Mouse (Mus musculus) limb, embryonic 14.5 days (tissue): ENCODE results near the gene Csf3r. TPM values are rescaled to one million over a fixed set of nuclear protein-coding genes. Genes with fewer than 3 reads are reported as not detected.

Experiments used
- ATAC-seq: fragments of 200-750 bp; cut with Nextera tagmentation; 2 replicates; pipeline ENCODE4 v1.8.0; 2017; ENCODE audit warnings: low read depth, moderate number of reproducible peaks, moderate TSS enrichment; ENCODE audit not compliant: low FRiP score
- DNase-seq: peaks from one replicate; pipeline ENCODE4 v3.0.0-alpha.2; 2015; ENCODE audit warnings: low spot score
- H3K27ac ChIP-seq: fragments of 300-500 bp; sonication (generic); replicated peaks from 2 replicates; pipeline ENCODE4 v1.5.1; 2014; ENCODE audit warnings: low read depth, mild to moderate bottlenecking, low read length, moderate library complexity, mixed read lengths
- H3K27me3 ChIP-seq: fragments of 300-500 bp; sonication (generic); 2 replicates; pipeline ENCODE4 v1.6.1; 2014; ENCODE audit warnings: low read length, mixed read lengths; ENCODE audit not compliant: control insufficient read depth, insufficient read depth
- H3K36me3 ChIP-seq: fragments of 300-500 bp; sonication (generic); 2 replicates; pipeline ENCODE4 v1.6.1; 2014; ENCODE audit warnings: mild to moderate bottlenecking, low read length, moderate library complexity, mixed read lengths; ENCODE audit not compliant: control insufficient read depth, insufficient read depth
- H3K4me1 ChIP-seq: fragments of 300-500 bp; sonication (generic); 2 replicates; pipeline ENCODE4 v1.6.1; 2014; ENCODE audit warnings: antibody characterized with exemption, low read length, mixed read lengths; ENCODE audit not compliant: control insufficient read depth, insufficient read depth
- H3K4me2 ChIP-seq: fragments of 300-500 bp; sonication (generic); replicated peaks from 2 replicates; pipeline ENCODE4 v1.6.1; 2014; ENCODE audit warnings: low read depth, mild to moderate bottlenecking, low read length, moderate library complexity; ENCODE audit not compliant: severe bottlenecking
- H3K4me3 ChIP-seq: fragments of 300-500 bp; sonication (generic); replicated peaks from 2 replicates; pipeline ENCODE4 v1.5.1; 2014; ENCODE audit warnings: low read length
- H3K9ac ChIP-seq: fragments of 300-500 bp; sonication (generic); 2 replicates; pipeline ENCODE4 v1.6.1; 2014; ENCODE audit warnings: mild to moderate bottlenecking, low read depth, low read length, moderate library complexity; ENCODE audit not compliant: severe bottlenecking
- H3K9me3 ChIP-seq: fragments of 300-500 bp; sonication (generic); 2 replicates; pipeline ENCODE4 v1.6.1; 2016; ENCODE audit warnings: low read length; ENCODE audit not compliant: control insufficient read depth
- POLR2A ChIP-seq: fragments of 200-500 bp; IDR thresholded peaks from 2 replicates; pipeline ENCODE4 v1.8.0; 2012; ENCODE audit warnings: inconsistent platforms, mild to moderate bottlenecking, moderate library complexity, borderline replicate concordance; ENCODE audit not compliant: insufficient read depth, insufficient read length; ENCODE audit errors: extremely low read depth
- WGBS: fragments of 180-500 bp; shearing (Covaris S2); extraction: QIAGEN DNeasy Blood & Tissue Kit; methylation state at CpG from one replicate; pipeline ENCODE4 v1.1.7; 2014; 5-methylcytosine and 5-hydroxymethylcytosine counted together
- polyA plus RNA-seq, 2 experiments: library from polyadenylated mRNA; depleted of rRNA in 1 of 2; stranded (reverse) in 1 of 2; unstranded in 1 of 2; fragments of >200 nt; fragmentation: Nextera tagmentation in 1 of 2; extraction: Ambion mirVana in 1 of 2; gene quantifications; 2 replicates each; pipeline versions ENCODE4 v1.2.1 to v1.2.3; 2012 to 2014

Gene Csf3r
- polyA plus RNA-seq, 2 experiments, result 0.32 to 1.6 TPM

- no peak overlapping the region for H3K9ac ChIP-seq
- no peak for DNase-seq
- H3K36me3 ChIP-seq, result no peaks in the 10 kb centered on the region
- no peaks in the 10 kb centered on the region for H3K27me3 ChIP-seq
- no peak for ATAC-seq
- 68% methylated on average over 5 of the region's 5 CpGs for WGBS
- H3K9me3 ChIP-seq, result no peaks in the 10 kb centered on the region
- no peak overlapping the region for H3K4me2 ChIP-seq
- no peak for TF ChIP-seq POLR2A
- no peaks in the 10 kb centered on the region for H3K4me1 ChIP-seq
- no peak overlapping the region for H3K27ac ChIP-seq
- H3K4me3 ChIP-seq, result no peak overlapping the region
Measured at GRCm38 (mm10) chr4:126030705-126031104, 6.4 kb downstream of the Csf3r start.

DNA sequence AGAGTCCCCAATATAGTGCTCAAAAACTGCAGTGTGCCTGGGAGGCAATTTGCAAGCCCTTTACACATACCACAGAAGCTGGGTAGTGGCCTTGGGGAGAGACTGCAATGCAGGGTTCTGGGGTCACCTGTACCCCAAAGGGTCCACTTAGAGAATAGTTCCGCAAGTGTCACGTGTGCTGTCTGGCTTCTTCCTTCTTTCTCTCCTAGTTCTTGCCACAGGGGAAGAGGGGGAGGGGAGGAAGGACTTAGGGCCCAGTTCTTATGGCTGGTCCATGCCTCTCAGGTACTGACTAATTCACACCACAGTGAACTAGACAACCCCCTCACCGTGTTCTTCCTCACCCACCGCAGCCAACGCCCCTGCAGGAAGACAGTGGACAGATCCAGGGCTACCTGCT is 11.1 kb downstream of the Csf3r start:
- Histone ChIP-seq H3K9ac (no peak overlapping the region), H3K4me2 (no peak overlapping the region), H3K9me3 (no peaks in the 10 kb centered on the region), H3K4me1 (no peaks in the 10 kb centered on the region), H3K27ac (no peak overlapping the region), H3K27me3 (no peaks in the 10 kb centered on the region), H3K4me3 (no peak overlapping the region), H3K36me3 (no peaks in the 10 kb centered on the region)
- DNase-seq (no peak), ATAC-seq (no peak)
- 78% methylated on average over 5 of the region's 5 CpGs for WGBS
- no peak for TF ChIP-seq POLR2A

DNA sequence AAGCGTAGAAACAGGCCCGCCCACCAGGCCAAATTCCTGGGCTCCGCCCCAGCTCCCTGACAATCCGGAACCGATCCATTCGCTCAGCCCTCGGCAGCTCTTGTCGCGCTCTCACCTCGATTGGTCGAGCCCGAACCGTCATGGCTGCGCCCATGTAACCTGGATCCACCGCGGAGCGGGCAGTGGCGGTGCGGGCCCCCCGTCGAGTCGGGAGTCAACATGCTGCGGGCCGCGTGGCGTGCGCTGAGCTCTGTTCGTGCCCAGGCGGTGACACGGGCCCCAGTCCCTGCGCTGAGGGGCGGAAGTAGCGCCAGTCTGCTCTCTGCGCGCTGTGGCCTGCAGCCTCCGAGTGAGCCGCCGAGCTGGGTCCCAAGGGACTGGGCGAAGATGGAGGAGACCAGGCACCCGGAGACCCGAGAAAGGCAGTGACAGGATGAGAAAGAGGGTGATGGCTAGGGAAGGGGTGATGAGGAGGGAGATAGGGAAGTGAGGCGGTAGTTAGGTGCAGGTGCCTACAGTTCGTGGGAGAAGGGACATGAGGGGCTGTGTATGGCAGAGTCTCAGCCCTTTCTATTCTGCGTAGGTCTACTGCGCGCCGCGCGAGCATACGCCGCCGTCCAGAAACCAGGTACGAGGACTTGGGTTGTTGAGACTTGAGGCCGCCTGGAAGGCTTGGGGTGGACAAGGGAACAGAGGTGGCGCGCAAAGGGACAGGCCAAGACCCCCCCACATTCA is 22.7 kb downstream of the Csf3r start, which contains the start of gene Mrps15:
Gene Mrps15 (plus strand): TSS at position 75 of the 735 bp plus-strand sequence.
- under 1% methylated on average over 55 of the region's 56 CpGs for WGBS

DNA sequence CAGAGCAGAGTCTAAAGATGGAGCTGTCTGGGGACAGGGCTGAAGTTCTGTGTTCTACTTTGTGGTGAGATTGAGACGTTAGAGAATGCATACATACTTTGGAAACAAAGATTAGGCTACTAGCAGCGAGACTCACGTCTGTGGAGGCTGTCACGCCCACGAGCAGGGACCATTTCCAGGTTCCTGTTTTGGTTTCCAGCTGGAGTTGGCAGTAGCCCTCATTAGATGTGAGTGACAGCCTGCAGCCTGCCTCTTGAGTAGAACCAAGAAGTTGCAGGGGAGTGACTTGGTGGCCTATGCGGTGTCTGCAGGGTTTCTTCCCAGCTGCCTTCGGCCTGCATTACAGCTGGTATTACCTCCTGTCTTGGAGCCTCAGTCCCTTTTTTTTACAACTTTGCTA is 27.3 kb downstream of the Csf3r start:
- peaks cover 6% of the 10 kb centered on the region; the same call in 1 of the 2 replicates for H3K4me1 ChIP-seq
- no peak overlapping the region for H3K4me3 ChIP-seq
- no peaks in the 10 kb centered on the region for H3K27me3 ChIP-seq
- no peak overlapping the region for H3K27ac ChIP-seq
- H3K9me3 ChIP-seq, result no peaks in the 10 kb centered on the region
- DNase-seq (no peak), ATAC-seq (no peak)
- WGBS, result 89% methylated on average over 7 of the region's 7 CpGs
- H3K4me2 ChIP-seq, result no peak overlapping the region
- H3K9ac ChIP-seq, result no peak overlapping the region
- H3K36me3 ChIP-seq, result peaks cover 58% of the 10 kb centered on the region
- no peak for TF ChIP-seq POLR2A

More for the DNA sequence above, 22.7 kb downstream of the Csf3r start, which contains the start of gene Mrps15:
- DNase-seq (peak; percentile 96), ATAC-seq (peak; percentile 95)
- Histone ChIP-seq H3K4me3 (peak within 1 kb of the TSS; percentile 81), H3K4me2 (peak within 1 kb of the TSS; percentile 86), H3K27ac (peak within 1 kb of the TSS; percentile 67; the same call in 1 of the 2 replicates), H3K9ac (peak within 1 kb of the TSS; percentile 75), H3K9me3 (no peaks in the 10 kb centered on the region), H3K27me3 (no peaks in the 10 kb centered on the region), H3K4me1 (peaks cover 6% of the 10 kb centered on the region; the same call in 1 of the 2 replicates), H3K36me3 (peaks cover 23% of the 10 kb centered on the region)
- TF ChIP-seq POLR2A, result 0 out of 2 replicates have a peak, but pooled peaks have one; percentile 32

DNA sequence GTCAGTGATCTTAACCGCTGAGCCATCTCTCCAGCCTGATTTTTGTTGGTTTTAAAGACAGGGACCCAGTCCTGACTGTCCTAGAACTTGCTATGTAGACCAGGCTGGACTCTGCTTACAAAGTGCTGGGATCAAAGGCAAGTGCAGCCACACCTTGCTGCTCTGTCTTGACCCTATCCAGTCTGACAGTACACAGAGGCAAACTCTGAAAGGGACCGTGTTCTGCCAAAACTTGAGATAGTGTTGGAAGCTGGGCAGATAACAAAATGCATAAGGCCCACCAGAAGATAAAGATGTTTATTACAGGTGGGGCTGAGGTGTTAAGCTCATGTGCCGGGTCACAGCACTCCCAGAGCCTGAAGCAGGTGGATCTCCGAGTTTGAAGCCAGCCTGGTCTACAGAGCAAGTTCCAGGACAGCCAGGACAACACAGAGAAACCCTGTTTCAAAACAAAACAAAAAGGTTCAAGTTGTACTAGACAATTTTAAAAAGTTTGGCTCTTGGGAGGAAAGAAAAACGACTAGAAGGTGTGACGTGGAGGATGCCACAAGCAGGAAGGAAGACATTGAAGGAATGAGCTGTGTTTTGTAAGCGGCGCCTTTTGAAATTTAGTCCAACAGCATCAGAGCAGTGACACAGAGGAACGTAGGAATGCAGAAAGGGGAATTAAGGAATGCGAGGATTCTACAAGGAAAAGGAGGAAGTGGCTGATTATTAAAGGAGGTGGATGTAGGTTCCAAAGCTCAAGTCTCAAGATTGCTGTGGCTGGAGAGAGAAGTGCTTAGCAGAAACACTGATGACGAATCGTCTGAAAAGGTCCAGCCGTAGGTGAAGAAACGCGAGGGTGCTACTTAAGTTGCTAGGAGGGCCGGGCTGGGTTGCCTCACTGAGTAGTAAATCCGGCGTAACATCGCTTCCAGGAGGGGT is 33.1 kb downstream of the Csf3r start:
- DNase-seq (peak; percentile 9), ATAC-seq (no peak; the same call in 1 of the 2 replicates)
- Histone ChIP-seq H3K4me3 (peak overlapping the region; percentile 62), H3K27me3 (no peaks in the 10 kb centered on the region), H3K4me1 (peaks cover 13% of the 10 kb centered on the region; the same call in 1 of the 2 replicates), H3K4me2 (peak overlapping the region; percentile 75), H3K9me3 (no peaks in the 10 kb centered on the region), H3K27ac (0 out of 2 replicates have a peak overlapping the region, but pooled peaks have one; percentile 28), H3K9ac (peak overlapping the region; percentile 63), H3K36me3 (peaks cover 30% of the 10 kb centered on the region)
- 14% methylated on average over 19 of the region's 19 CpGs for WGBS
- TF ChIP-seq POLR2A, result no peak
